Mouse (Mus musculus) testis, adult 2 months (tissue): ENCODE measurements around the gene Nudt5.

Experiments
- CTCF ChIP-seq: fragments of 200-500 bp; IDR thresholded peaks from 2 replicates; pipeline ENCODE4 v1.5.1; 2012; ENCODE audit warnings: low read depth, mild to moderate bottlenecking, inconsistent platforms, low read length, moderate library complexity; ENCODE audit not compliant: control insufficient read depth, insufficient read depth, insufficient replicate concordance
- POLR2A ChIP-seq: fragments of 200-500 bp; IDR thresholded peaks from 2 replicates; pipeline ENCODE4 v1.6.1; 2012; ENCODE audit warnings: low read depth, mild to moderate bottlenecking, inconsistent platforms, low read length, moderate library complexity; ENCODE audit not compliant: control insufficient read depth

DNA sequence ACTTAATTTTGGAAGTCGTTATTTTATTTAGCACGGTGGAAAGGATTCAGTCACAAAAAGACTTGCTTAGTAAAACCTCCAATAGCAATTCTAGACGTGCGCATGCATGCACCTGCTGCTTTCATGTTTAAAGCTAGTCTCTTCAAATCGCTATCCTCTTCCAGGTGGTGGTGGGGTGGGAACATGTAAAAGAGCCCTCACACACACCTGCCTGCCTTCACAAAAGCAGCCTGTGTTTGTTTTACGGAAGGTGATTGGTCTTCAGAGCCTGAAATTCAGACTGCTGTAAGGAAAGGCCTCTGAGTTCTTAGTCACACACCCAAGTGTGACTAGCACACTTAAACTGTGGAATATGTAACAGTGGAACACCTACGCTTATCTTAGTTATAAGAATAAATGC, 39.6 kb upstream of the Nudt5 start:
- TF ChIP-seq POLR2A (no peak), CTCF (no peak)
